Mouse (Mus musculus) kidney, postnatal 0 days (tissue): Measurements from ENCODE around the gene Pus7l. TPM values are rescaled to one million over a fixed set of nuclear protein-coding genes. Genes with fewer than 3 reads are reported as not detected.

Experiments used
- ATAC-seq: fragments of 200-750 bp; cut with Nextera tagmentation; replicated peaks from 2 replicates; pipeline ENCODE4 v1.8.0; 2017; ENCODE audit warnings: low read depth, moderate number of reproducible peaks, moderate TSS enrichment, moderate library complexity; ENCODE audit not compliant: low FRiP score
- DNase-seq: peaks from one replicate; pipeline ENCODE4 v3.0.0-alpha.2; 2016; ENCODE audit warnings: low spot score
- H3K27ac ChIP-seq: fragments of 300-500 bp; sonication (generic); 2 replicates; pipeline ENCODE4 v1.5.1; 2014; ENCODE audit warnings: mild to moderate bottlenecking
- H3K27me3 ChIP-seq: fragments of 300-500 bp; sonication (generic); 2 replicates; pipeline ENCODE4 v1.6.1; 2014; ENCODE audit warnings: low read length, mixed read lengths; ENCODE audit not compliant: insufficient read depth
- H3K36me3 ChIP-seq: fragments of 300-500 bp; sonication (generic); 2 replicates; pipeline ENCODE4 v1.6.1; 2014; ENCODE audit warnings: low read length, mixed read lengths; ENCODE audit not compliant: insufficient read depth
- H3K4me1 ChIP-seq: fragments of 300-500 bp; sonication (generic); replicated peaks from 2 replicates; pipeline ENCODE4 v1.6.1; 2014; ENCODE audit warnings: antibody characterized with exemption, low read length, mixed read lengths; ENCODE audit not compliant: insufficient read depth
- H3K4me2 ChIP-seq: fragments of 300-500 bp; sonication (generic); 2 replicates; pipeline ENCODE4 v1.6.1; 2014; ENCODE audit warnings: mild to moderate bottlenecking, low read length, moderate library complexity, mixed read lengths
- H3K4me3 ChIP-seq: fragments of 300-500 bp; sonication (generic); replicated peaks from 2 replicates; pipeline ENCODE4 v1.5.1; 2014; ENCODE audit warnings: low read depth, low read length
- H3K9ac ChIP-seq: fragments of 300-500 bp; sonication (generic); 2 replicates; pipeline ENCODE4 v1.6.1; 2014; ENCODE audit warnings: low read depth, low read length
- H3K9me3 ChIP-seq: fragments of 300-500 bp; sonication (generic); replicated peaks from 2 replicates; pipeline ENCODE4 v1.6.1; 2016; ENCODE audit warnings: low read length, inconsistent platforms, mixed read lengths
- CTCF ChIP-seq: IDR thresholded peaks from 2 replicates; pipeline ENCODE4 v1.5.1; 2016; ENCODE audit warnings: antibody characterized with exemption, low read depth, mild to moderate bottlenecking, moderate library complexity
- WGBS: fragments of 180-500 bp; shearing (Covaris S2); extraction: QIAGEN DNeasy Blood & Tissue Kit; methylation state at CpG from one replicate; pipeline ENCODE4 v1.1.7; 2014; 5-methylcytosine and 5-hydroxymethylcytosine counted together
- polyA plus RNA-seq: library from polyadenylated mRNA; unstranded; fragments of >200 nt; fragmentation: Nextera tagmentation; extraction: Ambion mirVana; gene quantifications from 2 replicates; pipeline ENCODE4 v1.2.1, GENCODE M21; 2015

Pus7l gene
- polyA plus RNA-seq, 1 experiment from 2014 or later = 7.0 TPM

GRCm38 (mm10) chr15:94584738-94585137, 41.4 kb upstream of the Pus7l start:
- Histone ChIP-seq H3K27ac (no peak overlapping the region), H3K4me3 (no peak overlapping the region), H3K36me3 (peaks cover 36% of the 10 kb centered on the region), H3K27me3 (no peaks in the 10 kb centered on the region), H3K9me3 (no peaks in the 10 kb centered on the region), H3K4me1 (no peaks in the 10 kb centered on the region), H3K4me2 (no peak overlapping the region), H3K9ac (no peak overlapping the region)
- ATAC-seq = no peak
- 82% methylated on average over 4 of the region's 4 CpGs for WGBS
- peak; percentile 49; the same call in 1 of the 2 replicates for TF ChIP-seq CTCF
- DNase-seq = no peak

DNA sequence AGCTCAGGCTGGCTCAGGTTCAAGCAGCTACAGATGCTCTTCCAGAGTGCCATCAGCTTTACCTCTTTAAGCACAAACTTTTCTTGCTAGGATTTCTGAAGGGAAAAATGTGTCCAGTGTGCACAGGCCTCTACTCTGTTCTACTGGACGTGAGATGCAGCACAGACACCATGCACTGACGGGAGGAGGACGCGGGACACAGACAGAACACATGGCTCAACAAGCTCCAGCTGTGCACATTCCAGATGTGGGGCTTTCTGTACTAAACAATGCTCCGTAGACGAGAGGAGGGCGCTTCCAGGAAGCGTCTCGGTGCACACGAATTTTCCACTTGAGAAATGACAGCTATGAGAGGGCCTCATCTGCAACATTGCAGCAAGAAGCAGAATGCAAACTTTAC, 39.8 kb upstream of the Pus7l start:
- no peak overlapping the region for H3K27ac ChIP-seq
- DNase-seq (no peak), ATAC-seq (no peak)
- whole genome bisulfite sequencing = 77% methylated on average over 10 of the region's 10 CpGs
- no peaks in the 10 kb centered on the region for H3K27me3 ChIP-seq
- no peak overlapping the region for H3K4me3 ChIP-seq
- H3K4me1 ChIP-seq = no peaks in the 10 kb centered on the region
- no peaks in the 10 kb centered on the region for H3K9me3 ChIP-seq
- no peak overlapping the region for H3K9ac ChIP-seq
- peaks cover 40% of the 10 kb centered on the region for H3K36me3 ChIP-seq
- no peak overlapping the region for H3K4me2 ChIP-seq
- no peak for TF ChIP-seq CTCF

DNA sequence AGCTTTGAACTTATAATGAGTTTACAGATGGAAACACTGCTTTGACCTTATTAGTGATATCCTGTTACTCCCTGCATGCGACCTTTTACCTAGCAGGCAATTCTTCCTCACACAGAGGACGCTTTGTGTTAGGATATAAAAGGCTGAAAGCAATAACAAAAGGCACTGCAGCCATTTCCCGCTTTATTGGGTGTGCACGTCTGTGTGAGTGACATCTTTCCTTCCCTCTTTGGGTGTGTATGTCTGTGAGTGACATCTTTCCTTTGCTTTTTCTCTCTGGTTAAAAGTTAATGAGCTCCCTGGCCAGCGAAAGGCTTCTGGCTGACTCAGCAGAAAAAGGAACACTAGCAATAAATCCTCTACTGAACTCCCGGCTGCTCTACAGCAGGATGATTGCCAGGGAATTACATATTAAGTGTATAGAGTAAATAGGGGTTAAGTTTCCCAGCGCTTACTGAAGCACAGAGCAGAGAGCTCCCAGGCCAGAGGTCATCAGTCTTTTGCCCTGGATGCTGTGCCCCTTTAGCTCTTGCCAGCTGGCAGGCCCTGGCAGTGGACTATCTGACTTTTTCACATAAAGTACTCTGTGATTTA, 38.8 kb upstream of the Pus7l start:
- Histone ChIP-seq H3K27ac (no peak overlapping the region; the same call in 1 of the 2 replicates), H3K4me2 (no peak overlapping the region), H3K4me3 (no peak overlapping the region), H3K9me3 (no peaks in the 10 kb centered on the region), H3K36me3 (peaks cover 40% of the 10 kb centered on the region), H3K9ac (no peak overlapping the region), H3K27me3 (no peaks in the 10 kb centered on the region), H3K4me1 (no peaks in the 10 kb centered on the region)
- ATAC-seq (peak; percentile 46; the same call in 1 of the 2 replicates), DNase-seq (peak; percentile 43)
- 36% methylated on average over 7 of the region's 7 CpGs for WGBS
- no peak for TF ChIP-seq CTCF

GRCm38 (mm10) chr15:94574566-94575268, 31.4 kb upstream of the Pus7l start:
- H3K27me3 ChIP-seq = no peaks in the 10 kb centered on the region
- ATAC-seq = no peak
- TF ChIP-seq CTCF = no peak
- H3K4me2 ChIP-seq = no peak overlapping the region
- H3K36me3 ChIP-seq = peaks cover 4% of the 10 kb centered on the region; the same call in 1 of the 2 replicates
- WGBS = 64% methylated on average over 4 of the region's 4 CpGs
- no peak for DNase-seq
- no peak overlapping the region for H3K27ac ChIP-seq
- H3K4me1 ChIP-seq = no peaks in the 10 kb centered on the region
- no peaks in the 10 kb centered on the region for H3K9me3 ChIP-seq
- no peak overlapping the region for H3K4me3 ChIP-seq
- no peak overlapping the region for H3K9ac ChIP-seq

DNA sequence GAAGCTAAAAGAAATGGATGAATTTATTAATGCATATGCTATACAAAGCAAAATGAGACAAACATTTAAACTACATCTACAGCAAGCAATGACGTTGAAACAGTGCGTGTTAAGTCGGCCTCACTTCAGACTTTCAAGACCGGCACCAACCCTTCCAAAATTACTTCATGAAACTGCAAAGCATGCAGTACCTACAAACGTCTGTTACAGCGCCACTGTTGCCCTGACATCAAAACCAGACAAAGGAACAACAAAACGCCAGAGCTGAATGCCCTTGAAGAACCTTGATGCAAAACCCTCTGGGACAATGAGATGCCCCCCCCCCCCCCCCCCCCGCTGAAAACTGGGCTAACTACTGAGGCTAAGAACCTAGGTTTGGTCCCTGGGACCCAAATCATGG, 29.4 kb upstream of the Pus7l start:
- H3K9me3 ChIP-seq = no peaks in the 10 kb centered on the region
- no peaks in the 10 kb centered on the region for H3K36me3 ChIP-seq
- H3K27me3 ChIP-seq = no peaks in the 10 kb centered on the region
- no peak overlapping the region for H3K4me3 ChIP-seq
- no peaks in the 10 kb centered on the region for H3K4me1 ChIP-seq
- no peak overlapping the region for H3K9ac ChIP-seq
- WGBS = 69% methylated on average over 8 of the region's 8 CpGs
- no peak for TF ChIP-seq CTCF
- ATAC-seq = no peak
- DNase-seq = no peak
- no peak overlapping the region for H3K27ac ChIP-seq
- H3K4me2 ChIP-seq = no peak overlapping the region

GRCm38 (mm10) chr15:94571501-94571900, 28.2 kb upstream of the Pus7l start:
- H3K4me1 ChIP-seq = no peaks in the 10 kb centered on the region
- H3K27me3 ChIP-seq = no peaks in the 10 kb centered on the region
- H3K9ac ChIP-seq = no peak overlapping the region
- H3K27ac ChIP-seq = no peak overlapping the region
- ATAC-seq (no peak), DNase-seq (no peak)
- no peaks in the 10 kb centered on the region for H3K9me3 ChIP-seq
- H3K4me2 ChIP-seq = no peak overlapping the region
- 81% methylated on average over 4 of the region's 4 CpGs for WGBS
- no peak for TF ChIP-seq CTCF
- no peak overlapping the region for H3K4me3 ChIP-seq
- H3K36me3 ChIP-seq = 0 out of 2 replicates have a peak, but pooled peaks cover 3% of the 10 kb centered on the region
